Mouse (Mus musculus) cerebellum, adult 8-10 months (tissue): ENCODE results near the gene Setd4.
A peak's percentile ranks its signal among the peaks of the same experiment; 100 is the strongest.

Source experiments
- DNase-seq: peaks from one replicate; pipeline ENCODE4 v3.0.0; 2022

Gene Setd4

GRCm38 (mm10) chr16:93543704-93544103, 60.2 kb downstream of the Setd4 start:
- peak; percentile 38 for DNase-seq

GRCm38 (mm10) chr16:93539891-93540290, 64.0 kb downstream of the Setd4 start:
- DNase-seq = no peak

DNA sequence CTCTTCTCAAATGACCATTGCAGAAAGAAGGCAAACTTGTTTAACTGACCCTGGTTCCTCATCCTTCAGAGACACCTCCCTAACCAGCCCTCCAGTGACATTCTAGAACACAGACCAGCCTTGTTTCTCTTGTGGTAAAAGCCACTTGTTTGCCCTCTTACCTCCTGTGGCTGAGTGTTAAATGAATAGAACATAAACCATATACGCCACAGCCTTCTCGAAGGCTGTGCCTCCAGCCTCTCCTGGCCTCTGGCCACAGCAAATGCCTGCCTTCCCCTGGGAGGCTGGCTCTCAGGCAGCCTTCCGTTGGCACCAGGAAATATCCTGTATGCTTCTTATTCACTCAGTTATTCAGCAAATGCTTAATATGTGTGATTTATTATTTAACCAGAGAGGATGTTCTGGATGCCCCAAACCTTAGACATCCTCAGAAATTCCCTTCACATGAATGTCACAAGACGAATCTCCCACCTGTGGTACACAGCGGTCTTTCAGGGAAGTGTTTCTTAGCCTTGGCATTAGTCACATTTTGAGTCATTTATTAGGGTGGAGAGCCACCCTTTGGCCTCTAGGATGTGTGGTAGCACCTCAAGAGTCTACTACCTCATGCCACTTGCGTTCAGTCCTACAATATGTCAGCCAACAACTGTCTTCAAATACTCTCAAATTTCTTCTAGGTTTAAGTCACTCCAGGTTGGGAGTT, 68.6 kb downstream of the Setd4 start:
- no peak for DNase-seq
